Mouse (Mus musculus) spleen, postnatal 10 days (tissue): ENCODE measurements around the gene Pld6.

Source experiments
- DNase-seq, 2 experiments: peaks; one replicate each; pipeline ENCODE4 v3.0.0; 2021 to 2022; ENCODE audit warnings: low spot score in 2 of 2

Gene Pld6

GRCm38 (mm10) chr11:59787199-59787781 lies at the start of gene Pld6:
Gene Pld6 (minus strand): TSS chr11:59787645.
- peak; percentile 16 to 58 for DNase-seq

- DNase-seq: no peak
Measured at GRCm38 (mm10) chr11:59821625-59822024, 34.2 kb upstream of the Pld6 start.

- DNase-seq: no peak
Measured at GRCm38 (mm10) chr11:59817916-59818315, 30.5 kb upstream of the Pld6 start.

- no peak for DNase-seq
Measured at GRCm38 (mm10) chr11:59815482-59816065, 28.1 kb upstream of the Pld6 start.

GRCm38 (mm10) chr11:59814936-59815335 lies 27.5 kb upstream of the Pld6 start:
- no peak for DNase-seq

- DNase-seq: no peak
Measured at GRCm38 (mm10) chr11:59814311-59814710, 26.9 kb upstream of the Pld6 start.

GRCm38 (mm10) chr11:59813276-59813675 lies 25.8 kb upstream of the Pld6 start:
- DNase-seq: no peak

- no peak for DNase-seq
Measured at GRCm38 (mm10) chr11:59811211-59811610, 23.8 kb upstream of the Pld6 start.

GRCm38 (mm10) chr11:59810480-59811158 lies 23.2 kb upstream of the Pld6 start:
- DNase-seq: peak in 1 of 2 experiments; percentile 9

- DNase-seq: peak; percentile 86 to 90
Measured at GRCm38 (mm10) chr11:59809670-59810474, 22.4 kb upstream of the Pld6 start, which contains the start of gene Flcn. Gene Flcn (minus strand): TSS chr11:59810016.

- DNase-seq: peak in 1 of 2 experiments; percentile 47
Measured at GRCm38 (mm10) chr11:59809071-59809669, 21.7 kb upstream of the Pld6 start.

- no peak for DNase-seq
Measured at GRCm38 (mm10) chr11:59808170-59808960, 20.9 kb upstream of the Pld6 start.

- DNase-seq: no peak
Measured at GRCm38 (mm10) chr11:59805656-59806055, 18.2 kb upstream of the Pld6 start.

- no peak for DNase-seq
Measured at GRCm38 (mm10) chr11:59805256-59805655, 17.8 kb upstream of the Pld6 start.

GRCm38 (mm10) chr11:59804409-59805110 lies 17.1 kb upstream of the Pld6 start:
- DNase-seq: peak in 1 of 2 experiments; percentile 13

- DNase-seq: no peak
Measured at GRCm38 (mm10) chr11:59803516-59803915, 16.1 kb upstream of the Pld6 start.

GRCm38 (mm10) chr11:59801881-59802280 lies 14.4 kb upstream of the Pld6 start:
- no peak for DNase-seq

GRCm38 (mm10) chr11:59800412-59800811 lies 13.0 kb upstream of the Pld6 start:
- DNase-seq: no peak

GRCm38 (mm10) chr11:59793390-59793789 lies 5.9 kb upstream of the Pld6 start:
- no peak for DNase-seq

GRCm38 (mm10) chr11:59789311-59789710 lies 1.9 kb upstream of the Pld6 start:
- no peak for DNase-seq
